Mouse (Mus musculus): ENCODE measurements around the gene Zfp706.

Gene Zfp706

DNA sequence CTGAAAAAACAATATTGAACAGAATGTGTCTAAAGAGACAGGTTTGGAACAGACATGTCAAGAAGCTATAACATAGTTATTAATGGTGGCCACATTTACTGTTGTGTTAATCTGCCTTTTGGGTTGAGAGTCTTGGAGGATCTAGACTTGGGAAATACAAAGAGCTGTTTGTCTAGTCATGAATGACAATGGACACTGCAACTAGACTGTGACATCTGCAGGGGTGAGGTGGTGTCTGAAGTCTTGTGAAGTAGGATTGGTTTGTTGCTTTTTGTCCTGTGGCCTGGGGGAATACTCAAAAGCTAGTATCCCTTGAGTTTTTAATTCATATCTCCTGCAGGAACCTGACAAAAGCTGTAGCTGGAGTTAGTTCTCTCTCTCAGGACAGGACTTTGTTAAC, 973 bp upstream of the Zfp706 start:
- DNase-seq (ENCODE audit: low spot score in 2 of 2): no peak

- peak; percentile 31 to 38 for DNase-seq (ENCODE audit: low spot score in 2 of 2)
These were observed 416 bp upstream of the Zfp706 start for GRCm38 (mm10) chr15:37007959-37008419.

DNA sequence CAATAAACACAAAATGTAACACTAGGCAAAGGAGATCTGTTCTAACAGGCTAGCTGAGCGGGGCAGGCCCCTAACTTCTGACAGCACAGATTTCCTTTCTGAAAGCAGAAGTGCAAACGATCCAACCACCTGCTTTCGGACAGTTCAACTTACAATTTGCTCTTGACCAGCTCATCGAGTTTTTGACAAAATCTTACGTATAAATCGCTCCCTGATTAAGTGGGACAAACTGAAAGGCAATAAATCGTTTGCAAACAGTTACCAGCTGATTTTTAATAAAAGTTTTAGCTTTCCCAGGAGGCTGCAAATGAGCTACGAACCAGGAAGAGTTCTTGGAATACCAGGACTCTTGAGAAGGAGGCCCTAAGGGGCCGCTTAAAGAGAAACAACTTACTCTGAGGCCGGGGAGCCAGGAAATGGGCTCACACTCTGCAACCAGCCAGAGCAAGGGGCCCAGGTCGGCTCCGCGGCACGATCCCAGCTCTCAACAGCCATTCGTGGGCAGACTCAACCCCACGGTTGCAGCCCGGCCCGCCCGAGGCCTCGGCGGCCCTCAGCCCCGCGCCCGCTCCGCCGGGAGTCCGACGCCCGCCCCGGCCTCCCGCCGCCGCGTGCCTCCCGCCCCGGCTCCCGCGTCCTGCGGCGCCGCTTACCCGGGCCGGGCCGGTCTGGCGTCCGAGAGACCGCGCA, 953 bp downstream of the Zfp706 start:
- peak; percentile 43 to 46 for DNase-seq (ENCODE audit: low spot score in 2 of 2)

GRCm38 (mm10) chr15:37005793-37006474, 1.6 kb downstream of the Zfp706 start:
- no peak for DNase-seq (ENCODE audit: low spot score in 2 of 2)

DNA sequence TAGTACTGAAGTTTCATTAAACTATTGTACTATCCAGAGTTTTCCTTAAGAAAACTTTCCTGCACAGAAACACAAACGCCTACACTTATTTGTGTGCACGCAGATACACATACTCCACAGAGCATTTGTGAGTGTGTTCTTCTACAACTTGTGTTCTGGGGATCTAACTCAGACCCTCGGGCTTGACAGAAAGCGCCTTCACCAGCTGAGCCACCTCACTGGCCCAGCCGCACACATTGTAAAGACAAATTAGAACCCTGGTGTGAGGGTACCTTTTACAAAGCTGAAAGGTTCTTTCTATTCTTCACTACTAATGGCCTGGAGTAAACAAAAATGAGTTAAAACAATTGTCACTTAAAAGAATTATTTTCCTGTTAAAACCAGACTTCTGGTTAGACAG, 2.7 kb downstream of the Zfp706 start:
- DNase-seq (ENCODE audit: low spot score in 2 of 2): no peak

GRCm38 (mm10) chr15:37002276-37002675, 5.3 kb downstream of the Zfp706 start:
- DNase-seq (ENCODE audit: low spot score in 2 of 2): no peak

- DNase-seq (ENCODE audit: low spot score in 2 of 2): peak; percentile 36 to 69
These were observed 8.0 kb downstream of the Zfp706 start for GRCm38 (mm10) chr15:36999602-37000001.

- DNase-seq (ENCODE audit: low spot score in 2 of 2): no peak
These were observed 12.4 kb downstream of the Zfp706 start for GRCm38 (mm10) chr15:36995166-36995565.

- no peak for DNase-seq (ENCODE audit: low spot score in 2 of 2)
These were observed 12.9 kb downstream of the Zfp706 start for GRCm38 (mm10) chr15:36994665-36995064.

- DNase-seq (ENCODE audit: low spot score in 2 of 2): no peak
These were observed 14.0 kb downstream of the Zfp706 start for GRCm38 (mm10) chr15:36993435-36994178.

DNA sequence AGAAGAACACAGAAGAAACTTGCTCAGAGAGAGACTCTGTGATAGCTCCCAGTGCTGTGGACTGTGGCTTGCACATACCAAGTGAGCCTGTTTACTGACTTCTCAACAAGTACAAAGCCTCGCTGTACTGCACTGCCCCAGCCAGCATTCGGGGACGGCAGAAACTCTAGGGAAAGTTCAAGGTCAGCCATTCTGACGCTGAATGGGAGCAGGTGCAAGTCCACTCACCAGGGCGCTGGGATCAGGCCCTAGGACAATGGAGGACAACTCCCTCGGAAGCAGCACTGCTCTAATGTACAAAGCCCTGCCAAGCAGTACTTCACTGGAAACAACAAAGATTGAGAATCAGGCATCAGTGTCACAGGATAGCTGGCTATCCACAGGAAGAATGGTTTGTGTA, 16.2 kb downstream of the Zfp706 start:
- no peak for DNase-seq (ENCODE audit: low spot score in 2 of 2)

DNA sequence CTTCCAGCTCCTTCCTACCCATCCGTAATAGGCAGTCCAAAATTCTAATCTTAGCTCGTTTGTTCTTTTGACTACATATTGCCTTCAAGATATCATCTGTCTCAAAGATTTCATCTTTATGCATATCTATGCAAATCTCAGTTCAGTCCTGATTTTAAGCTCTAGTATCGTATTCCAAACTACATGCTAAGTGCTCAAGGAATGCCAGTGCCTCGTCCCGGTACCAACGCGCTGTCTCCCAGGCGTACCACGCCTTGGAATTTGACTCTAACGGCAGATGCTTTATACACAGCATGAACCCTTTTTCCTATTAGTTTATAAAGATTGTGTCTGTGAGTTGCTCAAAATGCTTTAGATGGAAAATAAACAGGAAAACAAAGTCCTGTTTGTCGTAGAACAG, 17.7 kb downstream of the Zfp706 start:
- DNase-seq (ENCODE audit: low spot score in 2 of 2): no peak

DNA sequence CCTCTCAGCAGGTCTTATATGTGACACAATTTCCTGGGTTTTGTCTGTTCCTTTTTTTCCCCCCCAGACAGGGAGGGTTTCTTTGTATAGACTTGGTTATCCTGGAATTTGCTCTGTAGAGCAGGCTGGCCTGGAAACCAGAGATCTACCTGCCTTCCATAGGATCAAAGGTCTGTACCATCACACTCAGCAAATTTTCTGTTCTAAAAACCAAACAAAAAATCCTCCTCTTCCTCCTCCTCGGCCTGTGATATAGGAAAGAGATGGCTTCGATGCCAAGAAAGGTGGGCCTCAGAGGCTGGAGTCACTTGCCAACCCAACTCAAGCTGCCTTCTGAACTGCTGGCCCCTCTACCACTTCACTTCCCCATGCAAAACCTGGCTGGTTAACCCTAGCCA, 18.9 kb downstream of the Zfp706 start:
- no peak for DNase-seq (ENCODE audit: low spot score in 2 of 2)

DNA sequence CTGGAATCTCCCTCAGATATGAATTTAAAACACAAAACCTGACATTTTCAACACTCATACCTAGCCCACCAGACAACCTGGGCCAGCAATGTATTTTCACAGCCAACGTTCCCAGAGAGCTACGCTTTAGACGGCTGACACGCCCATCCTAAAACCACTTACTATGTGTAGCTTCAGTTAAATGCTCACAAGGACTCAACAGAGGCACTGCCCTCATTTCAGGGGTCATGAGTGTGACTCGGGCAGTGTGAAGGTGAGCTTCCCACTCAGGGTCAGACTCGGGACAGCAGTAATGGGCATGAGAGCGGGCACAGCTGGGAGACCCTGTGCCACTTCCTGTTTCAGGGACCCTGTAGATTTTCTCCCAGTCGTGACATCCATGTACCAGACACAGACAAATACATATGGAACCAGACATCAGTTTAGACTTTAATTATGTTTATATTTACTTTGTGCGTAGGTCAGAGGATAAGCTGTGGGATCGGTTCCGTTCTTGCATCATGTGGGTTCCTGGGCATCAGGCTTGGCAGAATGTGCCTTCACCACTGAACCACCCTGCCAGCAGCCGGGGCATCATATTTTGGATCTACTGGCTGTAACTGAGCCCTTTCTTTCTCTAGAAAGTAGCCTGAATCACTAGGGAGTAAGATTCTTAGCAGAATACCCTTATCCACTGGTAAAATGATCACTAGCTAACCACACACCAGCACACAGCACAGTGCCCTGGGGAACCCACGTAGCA, 19.4 kb downstream of the Zfp706 start:
- DNase-seq (ENCODE audit: low spot score in 2 of 2): no peak

DNA sequence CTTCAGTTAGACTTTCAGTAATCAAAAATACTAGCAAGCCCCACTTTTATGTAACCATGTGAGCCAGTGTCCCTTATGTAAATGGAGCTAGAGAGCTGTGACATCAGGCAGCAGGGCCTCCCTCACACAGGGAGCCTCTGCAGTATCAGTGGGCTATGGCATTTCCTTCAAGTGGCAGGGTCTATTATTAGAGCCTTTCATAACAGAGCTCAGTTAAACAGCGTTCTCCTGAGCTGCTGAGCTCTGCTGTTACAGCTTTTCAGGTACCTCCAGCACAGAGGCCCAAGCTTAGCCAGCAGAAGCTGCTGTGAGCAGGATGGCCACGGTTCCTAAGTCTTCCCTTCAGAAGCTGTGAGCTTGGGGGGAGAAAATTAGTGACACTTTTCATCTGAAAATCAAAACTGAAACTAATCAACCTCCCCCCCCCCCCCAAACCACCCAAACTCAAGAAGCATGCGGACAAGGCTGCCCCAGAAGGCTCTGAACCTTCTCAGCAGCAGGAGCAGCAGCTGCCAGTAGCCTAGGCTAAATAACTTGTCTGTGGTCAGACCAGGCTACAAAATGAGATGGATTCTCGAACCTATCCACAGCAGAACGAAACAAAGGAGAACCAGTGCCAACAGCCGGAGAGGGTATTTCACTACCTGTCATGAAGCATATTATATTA, 20.2 kb downstream of the Zfp706 start:
- peak; percentile 54 to 59 for DNase-seq (ENCODE audit: low spot score in 2 of 2)

- DNase-seq (ENCODE audit: low spot score in 2 of 2): no peak
These were observed 22.0 kb downstream of the Zfp706 start for GRCm38 (mm10) chr15:36985567-36985925.

GRCm38 (mm10) chr15:36984921-36985566, 22.5 kb downstream of the Zfp706 start:
- DNase-seq (ENCODE audit: low spot score in 2 of 2): no peak

- no peak for DNase-seq (ENCODE audit: low spot score in 2 of 2)
These were observed 24.1 kb downstream of the Zfp706 start for GRCm38 (mm10) chr15:36983455-36983854.

DNA sequence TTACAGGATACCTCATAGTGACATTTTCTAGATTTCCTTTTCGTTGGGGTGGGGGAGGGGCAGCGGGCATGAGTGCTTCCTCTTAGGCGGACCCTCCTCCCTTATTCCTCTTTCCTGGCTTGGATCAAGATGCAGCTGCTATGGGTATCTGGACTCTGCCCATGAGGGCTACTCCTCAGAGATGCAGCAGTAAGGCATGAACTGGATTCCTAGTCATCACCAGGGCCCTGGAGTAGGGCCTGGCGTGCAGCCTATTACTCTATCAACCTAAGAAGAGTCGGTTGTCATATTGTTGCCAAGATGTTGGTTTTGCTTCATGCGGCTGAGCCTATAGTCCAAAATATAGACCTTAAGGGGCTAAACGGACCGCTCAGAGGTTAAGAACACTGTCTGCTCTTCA, 27.3 kb downstream of the Zfp706 start:
- DNase-seq (ENCODE audit: low spot score in 2 of 2): no peak

- DNase-seq (ENCODE audit: low spot score in 2 of 2): no peak
These were observed 27.9 kb downstream of the Zfp706 start for GRCm38 (mm10) chr15:36979488-36980201.

GRCm38 (mm10) chr15:36979159-36979487, 28.4 kb downstream of the Zfp706 start:
- no peak for DNase-seq (ENCODE audit: low spot score in 2 of 2)

Measured in heart, adult 9 months (tissue).